Mouse (Mus musculus) central nervous system, embryonic 18 days (tissue): ENCODE measurements around the gene Ttll2. TPM values are rescaled to one million over a fixed set of nuclear protein-coding genes. Genes with fewer than 3 reads are reported as not detected.

ENCODE experiments used
- polyA plus RNA-seq: library from polyadenylated mRNA; depleted of rRNA; stranded (reverse); fragments of >200 nt; gene quantifications from 2 replicates; pipeline ENCODE4 v1.2.3, GENCODE M21; 2012; rRNA removed

The Ttll2 gene
- 0.05 TPM in 1 of 2 replicates, not detected in the other for polyA plus RNA-seq

DNA sequence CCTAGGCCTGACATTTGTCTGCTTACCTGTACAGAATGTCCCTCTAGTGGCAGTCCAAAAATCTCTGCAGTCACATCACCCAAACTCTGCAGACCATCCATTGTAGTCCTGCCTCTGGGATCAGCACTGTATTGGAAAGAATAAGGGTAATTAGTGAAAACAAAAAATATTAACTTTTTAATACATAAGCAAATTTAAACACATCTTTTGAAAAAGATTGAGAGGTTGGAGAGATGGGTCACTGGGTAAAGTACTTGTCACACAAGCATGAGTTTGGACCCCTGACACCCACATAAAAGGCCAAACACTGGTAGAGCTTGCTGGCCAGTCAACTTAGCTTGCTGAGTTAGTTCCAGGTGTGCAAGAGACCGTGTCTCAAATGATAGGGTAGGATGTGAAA, at the start of gene Ttll2:
Gene Ttll2 (minus strand): TSS at position 101 of the 400 bp plus-strand sequence.

DNA sequence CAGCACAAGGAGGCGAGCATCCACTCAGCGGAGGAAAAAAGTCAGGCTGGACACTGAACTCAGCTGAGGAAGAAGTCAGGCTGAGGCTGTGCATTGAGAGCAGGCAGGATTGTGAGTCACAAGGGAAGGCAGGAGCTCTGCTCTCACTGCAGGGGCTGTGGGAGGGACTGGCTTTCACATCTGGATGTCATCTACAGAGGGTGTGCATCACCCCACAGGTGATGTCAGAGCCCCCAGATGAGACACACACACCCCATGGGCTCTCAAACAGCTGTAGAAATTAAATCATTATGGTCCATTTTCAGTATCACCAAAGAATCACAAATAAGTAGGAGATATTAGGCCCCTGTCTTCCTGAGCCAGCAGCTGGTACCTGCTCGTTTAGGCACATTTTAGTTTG, 32.9 kb upstream of the Ttll2 start, which contains the start of gene Unc93a2:
Gene Unc93a2 (minus strand): TSS at position 101 of the 400 bp plus-strand sequence.

DNA sequence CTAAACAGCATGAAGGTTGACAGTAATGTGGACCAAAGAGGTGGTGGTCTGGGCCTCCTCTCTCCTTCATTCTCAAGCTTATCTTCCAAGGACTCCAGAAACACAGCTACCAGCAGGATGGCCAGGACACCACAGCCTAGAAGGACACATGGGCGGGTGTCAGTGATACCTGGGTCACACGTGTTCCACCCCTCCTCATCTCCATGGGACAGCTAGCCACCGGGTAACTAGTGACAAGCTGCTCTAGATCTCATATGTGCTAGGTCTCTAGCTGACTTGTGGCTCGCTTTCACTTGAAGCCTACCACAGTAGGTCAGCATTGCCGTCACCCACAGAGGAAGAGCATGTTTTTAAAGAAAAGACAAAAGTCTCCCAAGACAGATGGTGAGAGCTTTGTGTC, 19.4 kb upstream of the Ttll2 start, which contains the start of gene Gm49630:
Gene Gm49630 (minus strand): TSS at position 101 of the 400 bp plus-strand sequence.

DNA sequence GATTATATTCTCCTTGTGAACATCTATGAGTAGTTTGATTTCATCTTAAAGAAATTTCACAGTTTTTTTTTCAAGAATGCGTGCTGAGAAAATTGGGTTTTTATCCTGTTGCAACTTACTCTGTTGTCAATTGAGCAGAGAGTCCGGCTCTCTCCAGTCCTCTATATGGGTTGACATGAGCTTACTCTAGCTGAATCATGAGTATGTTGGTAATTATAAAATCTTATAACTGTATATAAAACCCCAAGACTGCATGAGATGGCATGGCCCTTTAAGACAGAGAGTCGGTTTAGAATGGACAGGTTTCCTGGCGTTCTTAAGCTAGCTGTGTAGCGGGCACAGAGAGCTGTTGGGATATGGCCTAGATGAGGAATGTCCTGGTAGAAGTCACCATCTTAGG, 28.1 kb downstream of the Ttll2 start, which contains the start of gene Tcp10a:
Gene Tcp10a (plus strand): TSS at position 301 of the 400 bp plus-strand sequence.

Other genes starting within 250 kb of the Ttll2 start
- 27.4 and 28.7 TPM in 2 replicates for gene Rps6ka2, start 182.6 kb downstream of the Ttll2 start, polyA plus RNA-seq
- 0.06 and 0.07 TPM in 2 replicates for gene Tcp10a, start 28.1 kb downstream of the Ttll2 start, polyA plus RNA-seq
- not detected in 2 replicates for gene Gm49630, start 19.3 kb upstream of the Ttll2 start, polyA plus RNA-seq
- gene Unc93a2, start 32.8 kb upstream of the Ttll2 start, polyA plus RNA-seq, result 0.07 and 0.16 TPM in 2 replicates